Mouse (Mus musculus): ENCODE data around the gene Sumo3. TPM values are rescaled to one million over a fixed set of nuclear protein-coding genes. Genes with fewer than 3 reads are reported as not detected.

Sumo3 gene
- polyA plus RNA-seq, 1 experiment from 2014 or later: 287 TPM

GRCm38 (mm10) chr10:77586637-77587036, 19.3 kb upstream of the Sumo3 start:
- DNase-seq (ENCODE audit: low spot score) (no peak), ATAC-seq (ENCODE audit: low FRiP score) (no peak)
- H3K4me1 ChIP-seq (replicated peaks; ENCODE audit: control insufficient read depth, insufficient read depth, low read length): 0 out of 2 replicates have a peak, but pooled peaks cover 2% of the 10 kb centered on the region
- no peak overlapping the region for H3K4me2 ChIP-seq (replicated peaks; ENCODE audit: low read depth, low read length)
- H3K27me3 ChIP-seq (ENCODE audit: control insufficient read depth, insufficient read depth, low read length): no peaks in the 10 kb centered on the region
- H3K27ac ChIP-seq (ENCODE audit: low read depth, low read length): no peak overlapping the region
- no peak overlapping the region for H3K9ac ChIP-seq (ENCODE audit: low read depth, low read length)
- no peak overlapping the region for H3K4me3 ChIP-seq (ENCODE audit: low read depth, low read length)
- no peaks in the 10 kb centered on the region for H3K9me3 ChIP-seq (ENCODE audit: control insufficient read depth, low read length)
- H3K36me3 ChIP-seq (ENCODE audit: control insufficient read depth, insufficient read depth, low read length): no peaks in the 10 kb centered on the region
- 86% methylated on average over 3 of the region's 3 CpGs for WGBS

DNA sequence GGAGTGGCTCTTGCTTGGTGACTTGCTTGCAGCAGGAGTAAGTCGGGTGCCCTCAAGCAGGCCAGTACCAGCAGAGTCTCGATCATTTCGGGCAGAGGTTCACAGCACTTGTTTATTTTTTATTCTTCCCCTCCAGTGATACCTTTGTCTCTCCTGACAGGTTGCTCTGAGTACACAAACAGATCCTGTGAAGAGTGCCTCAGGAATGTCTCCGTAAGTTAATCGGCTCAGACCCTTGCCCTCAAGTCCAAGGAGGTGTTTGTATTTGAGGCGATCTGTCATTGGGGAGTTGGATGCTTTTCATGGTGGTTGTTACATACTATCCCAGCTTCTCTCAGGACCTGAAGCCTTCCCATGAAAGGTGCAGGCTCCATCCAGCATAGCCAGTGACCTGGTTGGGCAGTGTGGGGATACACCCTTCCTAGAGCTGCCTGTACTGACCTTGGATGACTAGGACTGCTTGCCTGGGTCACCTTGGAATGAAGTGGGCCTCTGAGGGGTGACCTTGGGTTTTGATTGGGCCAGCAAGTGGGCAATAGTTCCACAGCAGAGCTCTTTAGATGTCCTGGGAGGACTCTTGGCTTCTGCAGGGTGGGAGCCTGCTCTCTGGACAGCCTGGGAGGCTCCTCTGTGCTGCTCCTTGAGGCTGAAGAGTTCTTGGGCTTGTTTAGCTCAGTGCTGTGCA, 18.7 kb upstream of the Sumo3 start:
- no peak for ATAC-seq (ENCODE audit: low FRiP score)

DNA sequence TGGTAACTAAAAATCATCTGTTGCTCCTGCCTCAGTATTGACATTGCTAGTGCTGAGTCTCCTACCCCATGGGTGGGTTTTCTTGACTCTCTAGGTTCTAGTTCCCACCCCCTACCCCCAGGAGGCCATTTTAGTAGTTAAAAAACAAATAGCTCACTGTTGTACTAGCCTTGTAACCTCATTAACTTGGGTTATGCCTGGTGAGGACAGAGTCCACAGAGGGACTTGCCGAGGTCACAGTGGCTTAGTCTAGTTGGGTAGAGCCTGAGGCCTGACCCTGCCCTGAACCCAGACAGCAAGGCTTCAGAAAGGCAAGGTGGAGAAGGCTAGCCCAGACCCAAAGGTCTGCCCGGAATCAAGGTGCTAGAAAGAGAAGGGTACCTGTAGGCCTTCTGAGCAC, 17.9 kb upstream of the Sumo3 start:
- Histone ChIP-seq H3K4me2 (replicated peaks; ENCODE audit: low read depth, low read length) (no peak overlapping the region), H3K36me3 (ENCODE audit: control insufficient read depth, insufficient read depth, low read length) (no peaks in the 10 kb centered on the region), H3K27ac (ENCODE audit: low read depth, low read length) (no peak overlapping the region), H3K9me3 (ENCODE audit: control insufficient read depth, low read length) (no peaks in the 10 kb centered on the region), H3K9ac (ENCODE audit: low read depth, low read length) (no peak overlapping the region), H3K4me1 (replicated peaks; ENCODE audit: control insufficient read depth, insufficient read depth, low read length) (no peaks in the 10 kb centered on the region), H3K4me3 (ENCODE audit: low read depth, low read length) (no peak overlapping the region), H3K27me3 (ENCODE audit: control insufficient read depth, insufficient read depth, low read length) (no peaks in the 10 kb centered on the region)
- WGBS: 93% methylated on average over 2 of the region's 2 CpGs
- DNase-seq (ENCODE audit: low spot score): no peak
- no peak for ATAC-seq (ENCODE audit: low FRiP score)

More for the DNA sequence above, 18.7 kb upstream of the Sumo3 start:
- no peak overlapping the region for H3K27ac ChIP-seq (ENCODE audit: low read depth, low read length)
- no peaks in the 10 kb centered on the region for H3K27me3 ChIP-seq (ENCODE audit: control insufficient read depth, insufficient read depth, low read length)
- H3K9me3 ChIP-seq (ENCODE audit: control insufficient read depth, low read length): no peaks in the 10 kb centered on the region
- no peak overlapping the region for H3K4me3 ChIP-seq (ENCODE audit: low read depth, low read length)
- no peaks in the 10 kb centered on the region for H3K36me3 ChIP-seq (ENCODE audit: control insufficient read depth, insufficient read depth, low read length)
- no peak for DNase-seq (ENCODE audit: low spot score)
- no peak overlapping the region for H3K9ac ChIP-seq (ENCODE audit: low read depth, low read length)
- 86% methylated on average over 6 of the region's 6 CpGs for WGBS
- H3K4me2 ChIP-seq (replicated peaks; ENCODE audit: low read depth, low read length): no peak overlapping the region
- H3K4me1 ChIP-seq (replicated peaks; ENCODE audit: control insufficient read depth, insufficient read depth, low read length): 0 out of 2 replicates have a peak, but pooled peaks cover 1% of the 10 kb centered on the region

- Histone ChIP-seq H3K27me3 (ENCODE audit: control insufficient read depth, insufficient read depth, low read length) (no peaks in the 10 kb centered on the region), H3K36me3 (ENCODE audit: control insufficient read depth, insufficient read depth, low read length) (peaks cover 7% of the 10 kb centered on the region; the same call in 1 of the 2 replicates), H3K4me2 (replicated peaks; ENCODE audit: low read depth, low read length) (no peak overlapping the region), H3K4me3 (ENCODE audit: low read depth, low read length) (no peak overlapping the region), H3K27ac (ENCODE audit: low read depth, low read length) (no peak overlapping the region), H3K4me1 (replicated peaks; ENCODE audit: control insufficient read depth, insufficient read depth, low read length) (no peaks in the 10 kb centered on the region), H3K9ac (ENCODE audit: low read depth, low read length) (no peak overlapping the region), H3K9me3 (ENCODE audit: control insufficient read depth, low read length) (no peaks in the 10 kb centered on the region)
- 83% methylated on average over 7 of the region's 7 CpGs for WGBS
- ATAC-seq (ENCODE audit: low FRiP score): no peak
- no peak for DNase-seq (ENCODE audit: low spot score)
These were observed 16.8 kb upstream of the Sumo3 start for GRCm38 (mm10) chr10:77589117-77589516.

DNA sequence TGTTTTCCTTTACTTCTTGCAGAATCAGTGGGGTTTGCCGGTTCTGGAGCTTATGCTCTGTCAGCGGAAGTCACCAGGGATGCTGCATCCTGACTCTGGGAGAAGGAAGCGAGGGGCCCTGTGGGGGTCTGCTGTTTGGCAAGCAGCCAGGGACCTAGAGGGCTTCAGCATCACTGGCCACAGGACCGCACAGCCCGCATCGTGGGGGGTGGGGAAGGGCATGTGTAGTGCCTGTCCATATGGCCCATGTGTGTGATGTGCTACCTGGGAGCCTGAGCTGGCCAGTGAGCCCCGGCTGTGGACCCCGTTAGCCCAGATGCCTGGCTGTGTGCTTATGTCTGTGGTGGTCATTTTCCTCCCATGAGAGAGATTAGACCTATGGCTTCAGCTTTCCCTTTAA, 16.1 kb upstream of the Sumo3 start:
- Histone ChIP-seq H3K27ac (ENCODE audit: low read depth, low read length) (no peak overlapping the region), H3K9me3 (ENCODE audit: control insufficient read depth, low read length) (no peaks in the 10 kb centered on the region), H3K4me1 (replicated peaks; ENCODE audit: control insufficient read depth, insufficient read depth, low read length) (no peaks in the 10 kb centered on the region), H3K9ac (ENCODE audit: low read depth, low read length) (no peak overlapping the region), H3K27me3 (ENCODE audit: control insufficient read depth, insufficient read depth, low read length) (no peaks in the 10 kb centered on the region), H3K4me3 (ENCODE audit: low read depth, low read length) (no peak overlapping the region), H3K36me3 (ENCODE audit: control insufficient read depth, insufficient read depth, low read length) (peaks cover 8% of the 10 kb centered on the region; the same call in 1 of the 2 replicates), H3K4me2 (replicated peaks; ENCODE audit: low read depth, low read length) (no peak overlapping the region)
- WGBS: 91% methylated on average over 8 of the region's 8 CpGs
- DNase-seq (ENCODE audit: low spot score) (no peak), ATAC-seq (ENCODE audit: low FRiP score) (no peak)

DNA sequence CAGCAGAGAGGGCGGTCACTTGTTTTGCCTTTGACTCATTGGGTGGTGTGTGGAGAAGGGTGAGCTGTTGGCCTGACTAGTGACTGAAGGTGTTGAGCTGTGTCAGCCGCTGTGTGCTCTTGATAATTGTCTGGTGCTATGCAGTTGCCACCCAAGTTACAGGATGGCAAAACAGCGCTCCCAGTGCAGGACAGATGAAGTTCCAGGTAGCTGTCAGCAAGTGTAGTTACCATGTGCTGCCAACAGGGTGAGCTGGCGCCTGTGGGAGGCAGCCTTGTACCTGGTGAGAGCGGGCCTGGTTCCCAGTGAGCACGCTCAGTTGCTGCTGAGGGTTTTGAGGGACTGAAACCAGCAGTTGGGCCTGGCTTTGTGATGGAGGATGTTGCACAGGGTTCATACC, 15.1 kb upstream of the Sumo3 start:
- ATAC-seq (ENCODE audit: low FRiP score) (no peak; the same call in 1 of the 2 replicates), DNase-seq (ENCODE audit: low spot score) (peak; percentile 59)
- no peaks in the 10 kb centered on the region for H3K9me3 ChIP-seq (ENCODE audit: control insufficient read depth, low read length)
- no peak overlapping the region for H3K4me2 ChIP-seq (replicated peaks; ENCODE audit: low read depth, low read length)
- H3K27me3 ChIP-seq (ENCODE audit: control insufficient read depth, insufficient read depth, low read length): no peaks in the 10 kb centered on the region
- H3K4me1 ChIP-seq (replicated peaks; ENCODE audit: control insufficient read depth, insufficient read depth, low read length): no peaks in the 10 kb centered on the region
- H3K9ac ChIP-seq (ENCODE audit: low read depth, low read length): no peak overlapping the region
- no peak overlapping the region for H3K4me3 ChIP-seq (ENCODE audit: low read depth, low read length)
- no peak overlapping the region for H3K27ac ChIP-seq (ENCODE audit: low read depth, low read length)
- H3K36me3 ChIP-seq (ENCODE audit: control insufficient read depth, insufficient read depth, low read length): peaks cover 10% of the 10 kb centered on the region; the same call in 1 of the 2 replicates
- WGBS: 51% methylated on average over 6 of the region's 6 CpGs

DNA sequence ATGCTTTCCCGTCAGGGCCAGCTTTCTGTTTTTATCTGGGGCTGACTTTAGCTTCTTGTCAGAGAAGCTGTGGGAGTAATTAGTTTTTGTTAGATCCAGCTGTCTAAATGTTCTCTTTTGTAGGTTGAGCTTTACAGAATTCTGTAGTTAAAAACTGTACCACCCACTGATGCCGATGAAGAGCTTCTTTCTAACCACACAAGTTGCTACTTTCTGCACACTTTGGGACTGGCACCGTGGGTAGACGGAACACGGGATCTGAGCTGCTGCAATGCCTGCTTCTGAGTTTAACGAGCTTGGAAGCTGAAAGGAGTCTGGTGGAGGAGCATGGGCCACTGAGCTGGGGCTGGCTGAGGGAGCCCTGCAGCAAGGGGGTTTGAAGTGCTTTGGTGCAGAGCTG, 14.4 kb upstream of the Sumo3 start:
- Histone ChIP-seq H3K27me3 (ENCODE audit: control insufficient read depth, insufficient read depth, low read length) (no peaks in the 10 kb centered on the region), H3K9me3 (ENCODE audit: control insufficient read depth, low read length) (no peaks in the 10 kb centered on the region), H3K4me2 (replicated peaks; ENCODE audit: low read depth, low read length) (no peak overlapping the region), H3K9ac (ENCODE audit: low read depth, low read length) (no peak overlapping the region), H3K4me1 (replicated peaks; ENCODE audit: control insufficient read depth, insufficient read depth, low read length) (no peaks in the 10 kb centered on the region), H3K36me3 (ENCODE audit: control insufficient read depth, insufficient read depth, low read length) (peaks cover 10% of the 10 kb centered on the region; the same call in 1 of the 2 replicates), H3K27ac (ENCODE audit: low read depth, low read length) (no peak overlapping the region), H3K4me3 (ENCODE audit: low read depth, low read length) (no peak overlapping the region)
- DNase-seq (ENCODE audit: low spot score) (no peak), ATAC-seq (ENCODE audit: low FRiP score) (no peak)
- WGBS: 84% methylated on average over 6 of the region's 6 CpGs

GRCm38 (mm10) chr10:77596060-77596459, 9.8 kb upstream of the Sumo3 start:
- Histone ChIP-seq H3K36me3 (ENCODE audit: control insufficient read depth, insufficient read depth, low read length) (peaks cover 15% of the 10 kb centered on the region; the same call in 1 of the 2 replicates), H3K27ac (ENCODE audit: low read depth, low read length) (no peak overlapping the region), H3K4me1 (replicated peaks; ENCODE audit: control insufficient read depth, insufficient read depth, low read length) (no peaks in the 10 kb centered on the region), H3K4me3 (ENCODE audit: low read depth, low read length) (no peak overlapping the region), H3K27me3 (ENCODE audit: control insufficient read depth, insufficient read depth, low read length) (no peaks in the 10 kb centered on the region), H3K4me2 (replicated peaks; ENCODE audit: low read depth, low read length) (no peak overlapping the region), H3K9me3 (ENCODE audit: control insufficient read depth, low read length) (no peaks in the 10 kb centered on the region), H3K9ac (ENCODE audit: low read depth, low read length) (no peak overlapping the region)
- DNase-seq (ENCODE audit: low spot score) (no peak), ATAC-seq (ENCODE audit: low FRiP score) (no peak)
- WGBS: 95% methylated on average over 2 of the region's 2 CpGs

DNA sequence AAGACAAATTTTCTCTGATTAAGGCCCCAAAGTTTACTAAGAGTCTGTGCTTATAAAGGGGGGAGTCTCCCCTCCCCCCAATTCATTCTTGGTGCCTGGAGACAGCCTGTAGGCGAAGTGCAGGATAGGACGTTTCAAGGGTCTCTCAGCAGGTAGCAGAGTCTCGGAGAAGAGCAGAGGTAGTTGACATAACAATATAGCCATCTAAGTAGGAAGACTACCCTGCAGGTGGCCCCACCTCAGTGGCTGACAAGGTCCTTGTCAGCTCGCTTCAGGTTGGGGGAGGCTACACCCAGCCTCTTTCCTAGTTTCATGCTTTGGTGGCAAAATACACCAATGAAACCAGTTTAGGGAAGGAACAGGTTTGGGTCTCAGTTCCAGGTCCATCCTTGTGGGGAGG, 2.9 kb upstream of the Sumo3 start:
- Histone ChIP-seq H3K4me2 (replicated peaks; ENCODE audit: low read depth, low read length) (no peak overlapping the region), H3K36me3 (ENCODE audit: control insufficient read depth, insufficient read depth, low read length) (no peaks in the 10 kb centered on the region), H3K4me3 (ENCODE audit: low read depth, low read length) (no peak overlapping the region), H3K9me3 (ENCODE audit: control insufficient read depth, low read length) (no peaks in the 10 kb centered on the region), H3K9ac (ENCODE audit: low read depth, low read length) (no peak overlapping the region), H3K4me1 (replicated peaks; ENCODE audit: control insufficient read depth, insufficient read depth, low read length) (peaks cover 4% of the 10 kb centered on the region; the same call in 1 of the 2 replicates), H3K27ac (ENCODE audit: low read depth, low read length) (no peak overlapping the region), H3K27me3 (ENCODE audit: control insufficient read depth, insufficient read depth, low read length) (no peaks in the 10 kb centered on the region)
- DNase-seq (ENCODE audit: low spot score) (no peak), ATAC-seq (ENCODE audit: low FRiP score) (no peak)
- 58% methylated on average over 4 of the region's 4 CpGs for WGBS

All from hindbrain, embryonic 11.5 days (tissue).